Mouse (Mus musculus): ENCODE measurements at regions not wholly inside any gene's neighbourhood (a gene's known extent, or its start where the extent isn't known, plus 50 kb on each side); places are given as distances from the start of the nearest gene placed in this dataset.

- H3K9ac ChIP-seq = no peak overlapping the region
- H3K27ac ChIP-seq (ENCODE audit: poor library complexity, severe bottlenecking) = no peak overlapping the region
- no peaks in the 10 kb centered on the region for H3K9me3 ChIP-seq (replicated peaks)
- ATAC-seq (ENCODE audit: insufficient number of reproducible peaks, low FRiP score) = no peak
- no peak overlapping the region for H3K4me3 ChIP-seq
- no peak overlapping the region for H3K4me2 ChIP-seq
- H3K27me3 ChIP-seq (replicated peaks) = no peaks in the 10 kb centered on the region
- H3K36me3 ChIP-seq = no peaks in the 10 kb centered on the region
- no peaks in the 10 kb centered on the region for H3K4me1 ChIP-seq (replicated peaks)
- WGBS = 16% methylated on average over 7 of the region's 7 CpGs
These were observed 114.4 kb upstream of the Usp25 start for GRCm38 (mm10) chr16:76899083-76899482.

- H3K4me3 ChIP-seq = no peak overlapping the region
- no peak overlapping the region for H3K9ac ChIP-seq
- H3K4me2 ChIP-seq = peak overlapping the region; percentile 40
- H3K9me3 ChIP-seq (replicated peaks) = no peaks in the 10 kb centered on the region
- ATAC-seq (ENCODE audit: insufficient number of reproducible peaks, low FRiP score) = no peak
- no peaks in the 10 kb centered on the region for H3K36me3 ChIP-seq
- 46% methylated on average over 13 of the region's 13 CpGs for WGBS
- no peak overlapping the region for H3K27ac ChIP-seq (ENCODE audit: poor library complexity, severe bottlenecking)
- H3K27me3 ChIP-seq (replicated peaks) = no peaks in the 10 kb centered on the region
- no peaks in the 10 kb centered on the region for H3K4me1 ChIP-seq (replicated peaks)
These were observed 117.2 kb upstream of the Usp25 start for GRCm38 (mm10) chr16:76896305-76896704.

- Histone ChIP-seq H3K27me3 (replicated peaks) (no peaks in the 10 kb centered on the region), H3K9me3 (replicated peaks) (no peaks in the 10 kb centered on the region), H3K4me3 (no peak overlapping the region), H3K4me1 (replicated peaks) (no peaks in the 10 kb centered on the region), H3K27ac (ENCODE audit: poor library complexity, severe bottlenecking) (no peak overlapping the region), H3K36me3 (no peaks in the 10 kb centered on the region), H3K9ac (no peak overlapping the region), H3K4me2 (no peak overlapping the region)
- WGBS = 78% methylated on average over 5 of the region's 5 CpGs
- ATAC-seq (ENCODE audit: insufficient number of reproducible peaks, low FRiP score) = no peak
These were observed 117.7 kb upstream of the Usp25 start for GRCm38 (mm10) chr16:76895781-76896180.

GRCm38 (mm10) chr16:76878576-76878975, 134.9 kb upstream of the Usp25 start:
- 90% methylated on average over 2 of the region's 2 CpGs for WGBS

GRCm38 (mm10) chr16:76875397-76876018, 138.0 kb upstream of the Usp25 start:
- Histone ChIP-seq H3K27me3 (replicated peaks) (no peaks in the 10 kb centered on the region), H3K27ac (ENCODE audit: poor library complexity, severe bottlenecking) (no peak overlapping the region), H3K4me1 (replicated peaks) (no peaks in the 10 kb centered on the region), H3K9ac (no peak overlapping the region), H3K9me3 (replicated peaks) (no peaks in the 10 kb centered on the region), H3K4me2 (no peak overlapping the region), H3K4me3 (no peak overlapping the region), H3K36me3 (no peaks in the 10 kb centered on the region)
- 88% methylated on average over 3 of the region's 3 CpGs for WGBS
- ATAC-seq (ENCODE audit: insufficient number of reproducible peaks, low FRiP score) = no peak

More at GRCm38 (mm10) chr16:76878576-76878975, 134.9 kb upstream of the Usp25 start:
- Histone ChIP-seq H3K4me3 (no peak overlapping the region), H3K4me1 (replicated peaks) (no peaks in the 10 kb centered on the region), H3K9ac (no peak overlapping the region), H3K27me3 (replicated peaks) (no peaks in the 10 kb centered on the region), H3K4me2 (no peak overlapping the region), H3K36me3 (no peaks in the 10 kb centered on the region), H3K9me3 (replicated peaks) (no peaks in the 10 kb centered on the region), H3K27ac (ENCODE audit: poor library complexity, severe bottlenecking) (no peak overlapping the region)
- no peak for ATAC-seq (ENCODE audit: insufficient number of reproducible peaks, low FRiP score)

GRCm38 (mm10) chr16:76866465-76866802, 147.1 kb upstream of the Usp25 start:
- WGBS = 50% methylated on average over 4 of the region's 4 CpGs
- H3K4me1 ChIP-seq (replicated peaks) = no peaks in the 10 kb centered on the region
- no peak overlapping the region for H3K27ac ChIP-seq (ENCODE audit: poor library complexity, severe bottlenecking)
- H3K4me3 ChIP-seq = no peak overlapping the region
- H3K27me3 ChIP-seq (replicated peaks) = no peaks in the 10 kb centered on the region
- no peaks in the 10 kb centered on the region for H3K9me3 ChIP-seq (replicated peaks)
- H3K36me3 ChIP-seq = no peaks in the 10 kb centered on the region
- H3K4me2 ChIP-seq = no peak overlapping the region
- no peak overlapping the region for H3K9ac ChIP-seq
- no peak for ATAC-seq (ENCODE audit: insufficient number of reproducible peaks, low FRiP score)

DNA sequence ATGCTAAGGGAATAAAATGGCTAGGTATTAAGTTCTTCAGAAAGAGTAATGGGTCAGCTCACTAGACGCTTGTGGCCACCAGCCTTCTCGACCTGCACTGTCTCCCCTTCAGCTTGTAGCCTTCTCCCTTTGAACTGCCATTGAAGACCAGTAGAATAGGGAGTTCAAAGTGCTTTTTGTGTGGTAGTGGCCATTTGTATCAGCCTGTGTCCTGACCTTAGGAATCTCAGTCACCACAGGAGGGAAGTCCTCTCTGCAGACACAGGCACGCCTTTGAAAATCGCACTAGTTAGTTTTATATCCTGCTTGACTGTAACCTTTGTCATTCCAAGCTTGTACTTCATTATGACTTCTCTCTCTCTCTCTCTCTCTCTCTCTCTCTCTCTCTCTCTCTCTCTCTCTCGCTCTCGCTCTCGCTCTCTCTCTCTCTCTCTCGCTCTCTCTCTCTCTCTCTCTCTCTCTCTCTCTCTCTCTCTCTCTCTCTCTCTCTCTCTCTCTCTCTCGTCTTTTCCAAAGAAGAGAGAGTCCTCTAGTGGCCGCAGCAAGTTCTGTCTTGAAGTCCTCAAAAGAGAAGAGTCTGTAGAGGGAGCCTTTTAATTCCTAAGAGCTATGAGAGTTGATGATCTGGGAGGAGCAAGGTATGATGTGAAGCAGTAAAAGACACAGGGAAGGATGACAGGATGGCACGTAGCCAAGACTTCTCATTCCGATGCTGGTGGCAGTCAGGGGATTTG, 147.6 kb upstream of the Usp25 start:
- Histone ChIP-seq H3K27ac (ENCODE audit: poor library complexity, severe bottlenecking) (no peak overlapping the region), H3K27me3 (replicated peaks) (no peaks in the 10 kb centered on the region), H3K9me3 (replicated peaks) (no peaks in the 10 kb centered on the region), H3K9ac (no peak overlapping the region), H3K4me1 (replicated peaks) (no peaks in the 10 kb centered on the region), H3K36me3 (no peaks in the 10 kb centered on the region), H3K4me3 (peak overlapping the region; percentile 31), H3K4me2 (peak overlapping the region; percentile 56)
- ATAC-seq (ENCODE audit: insufficient number of reproducible peaks, low FRiP score) = no peak
- WGBS = 42% methylated on average over 7 of the region's 12 CpGs

GRCm38 (mm10) chr16:76864392-76864791, 149.1 kb upstream of the Usp25 start:
- Histone ChIP-seq H3K4me2 (no peak overlapping the region), H3K27me3 (replicated peaks) (no peaks in the 10 kb centered on the region), H3K4me3 (no peak overlapping the region), H3K27ac (ENCODE audit: poor library complexity, severe bottlenecking) (no peak overlapping the region), H3K9me3 (replicated peaks) (no peaks in the 10 kb centered on the region), H3K9ac (no peak overlapping the region), H3K4me1 (replicated peaks) (no peaks in the 10 kb centered on the region), H3K36me3 (no peaks in the 10 kb centered on the region)
- 85% methylated on average over 3 of the region's 3 CpGs for WGBS
- ATAC-seq (ENCODE audit: insufficient number of reproducible peaks, low FRiP score) = no peak

GRCm38 (mm10) chr16:76855797-76856196, 157.7 kb upstream of the Usp25 start:
- no peak for ATAC-seq (ENCODE audit: insufficient number of reproducible peaks, low FRiP score)
- Histone ChIP-seq H3K9me3 (replicated peaks) (no peaks in the 10 kb centered on the region), H3K9ac (no peak overlapping the region), H3K4me2 (no peak overlapping the region), H3K36me3 (no peaks in the 10 kb centered on the region), H3K27me3 (replicated peaks) (no peaks in the 10 kb centered on the region), H3K27ac (ENCODE audit: poor library complexity, severe bottlenecking) (no peak overlapping the region), H3K4me1 (replicated peaks) (no peaks in the 10 kb centered on the region), H3K4me3 (no peak overlapping the region)
- 90% methylated on average over 2 of the region's 2 CpGs for WGBS

DNA sequence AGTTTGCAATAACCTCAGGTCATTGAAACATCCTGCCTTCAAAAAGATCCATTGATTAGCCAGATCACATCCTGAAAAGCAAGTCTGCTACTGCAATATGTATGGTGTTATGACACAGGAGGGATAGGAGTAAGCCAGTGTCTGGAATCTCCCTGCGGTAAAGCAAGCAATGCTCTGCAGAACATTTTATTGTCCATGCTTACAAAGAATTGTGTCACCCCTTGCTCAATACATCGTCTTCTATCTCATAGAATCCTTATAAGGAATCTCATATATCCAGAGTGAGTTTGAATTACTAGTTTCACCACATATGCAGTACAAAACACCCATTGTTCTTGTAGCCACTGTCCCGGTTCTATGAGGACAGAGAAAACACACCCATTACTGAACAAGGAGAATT, 162.1 kb upstream of the Usp25 start:
- H3K9ac ChIP-seq = no peak overlapping the region
- no peaks in the 10 kb centered on the region for H3K9me3 ChIP-seq (replicated peaks)
- no peaks in the 10 kb centered on the region for H3K27me3 ChIP-seq (replicated peaks)
- H3K4me3 ChIP-seq = no peak overlapping the region
- H3K4me2 ChIP-seq = no peak overlapping the region
- 84% methylated on average over 3 of the region's 3 CpGs for WGBS
- H3K36me3 ChIP-seq = no peaks in the 10 kb centered on the region
- no peak for ATAC-seq (ENCODE audit: insufficient number of reproducible peaks, low FRiP score)
- H3K27ac ChIP-seq (ENCODE audit: poor library complexity, severe bottlenecking) = no peak overlapping the region
- no peaks in the 10 kb centered on the region for H3K4me1 ChIP-seq (replicated peaks)

- Histone ChIP-seq H3K4me3 (no peak overlapping the region), H3K4me2 (no peak overlapping the region), H3K27me3 (replicated peaks) (no peaks in the 10 kb centered on the region), H3K9me3 (replicated peaks) (no peaks in the 10 kb centered on the region), H3K36me3 (no peaks in the 10 kb centered on the region), H3K9ac (no peak overlapping the region), H3K4me1 (replicated peaks) (no peaks in the 10 kb centered on the region), H3K27ac (ENCODE audit: poor library complexity, severe bottlenecking) (no peak overlapping the region)
- no peak for ATAC-seq (ENCODE audit: insufficient number of reproducible peaks, low FRiP score)
- 82% methylated on average over 4 of the region's 4 CpGs for WGBS
These were observed 176.1 kb upstream of the Usp25 start for GRCm38 (mm10) chr16:76837450-76837849.

- Histone ChIP-seq H3K9me3 (replicated peaks) (no peaks in the 10 kb centered on the region), H3K4me3 (no peak overlapping the region), H3K9ac (no peak overlapping the region), H3K4me2 (no peak overlapping the region), H3K4me1 (replicated peaks) (no peaks in the 10 kb centered on the region), H3K27ac (ENCODE audit: poor library complexity, severe bottlenecking) (no peak overlapping the region), H3K36me3 (no peaks in the 10 kb centered on the region), H3K27me3 (replicated peaks) (no peaks in the 10 kb centered on the region)
- WGBS = 32% methylated on average over 3 of the region's 3 CpGs
- ATAC-seq (ENCODE audit: insufficient number of reproducible peaks, low FRiP score) = no peak
These were observed 183.1 kb upstream of the Usp25 start for GRCm38 (mm10) chr16:76830371-76830770.
